Mouse (Mus musculus) B cell, adult 62 days (primary cell): ENCODE data around the gene Olfr804. TPM values are rescaled to one million over a fixed set of nuclear protein-coding genes. Genes with fewer than 3 reads are reported as not detected.

Source experiments
- total RNA-seq: library from RNA; stranded (reverse); gene quantifications from 4 replicates; pipeline ENCODE4 v1.2.4, GENCODE M21; 2023

The Olfr804 gene
- not detected in 4 replicates for total RNA-seq

GRCm38 (mm10) chr10:129702910-129703309 lies at the start of gene Olfr804:
TSS of gene Olfr804 (plus strand) at chr10:129703210.

DNA sequence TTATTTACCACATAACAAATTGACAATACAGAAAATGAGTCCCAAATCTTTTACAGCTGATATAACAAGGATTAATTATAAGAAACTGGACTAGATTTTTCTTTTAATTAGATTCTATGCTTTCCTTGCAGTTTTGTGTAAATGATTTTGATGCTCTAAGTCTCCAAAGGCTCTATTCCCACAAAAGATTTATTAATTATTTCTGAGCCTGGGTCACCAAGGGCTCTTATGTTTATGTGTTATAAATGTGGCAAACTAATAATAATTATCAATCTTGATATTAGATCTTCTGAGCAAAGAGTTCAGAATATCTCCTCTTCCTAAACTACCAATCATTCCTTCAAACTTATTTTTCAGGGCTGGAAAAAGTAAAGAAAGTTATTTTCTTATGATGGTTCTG lies 45.6 kb upstream of the Olfr804 start, which contains the start of gene Olfr800:
TSS of gene Olfr800 (plus strand) at position 301 of the 400 bp plus-strand sequence.

GRCm38 (mm10) chr10:129673765-129674164 lies 29.2 kb upstream of the Olfr804 start, which contains the start of gene Olfr801:
TSS of gene Olfr801 (minus strand) at chr10:129673865.

DNA sequence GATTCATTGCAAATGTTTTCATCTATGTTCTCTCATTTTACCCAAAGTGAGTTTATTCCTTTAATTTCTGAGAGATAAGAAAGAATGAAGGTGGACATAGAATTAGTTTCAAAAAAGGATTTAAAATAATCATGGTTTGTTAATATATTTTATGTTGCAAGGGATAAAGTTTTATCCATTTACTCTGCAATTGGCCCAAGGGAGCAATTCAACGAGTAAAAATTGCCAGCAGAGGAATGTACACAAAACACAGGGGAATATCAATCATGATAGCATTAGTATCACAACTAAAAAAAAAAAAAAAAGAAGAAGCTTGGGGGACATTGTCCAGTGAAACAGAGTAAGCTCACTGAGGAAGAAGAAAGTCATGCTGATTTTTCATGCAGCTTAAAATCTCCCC lies 14.9 kb upstream of the Olfr804 start, which contains the start of gene Olfr802:
TSS of gene Olfr802 (minus strand) at position 101 of the 400 bp plus-strand sequence.

GRCm38 (mm10) chr10:129694186-129694585 lies 8.8 kb upstream of the Olfr804 start, which contains the start of gene Olfr803:
TSS of gene Olfr803 (minus strand) at chr10:129694286.

DNA sequence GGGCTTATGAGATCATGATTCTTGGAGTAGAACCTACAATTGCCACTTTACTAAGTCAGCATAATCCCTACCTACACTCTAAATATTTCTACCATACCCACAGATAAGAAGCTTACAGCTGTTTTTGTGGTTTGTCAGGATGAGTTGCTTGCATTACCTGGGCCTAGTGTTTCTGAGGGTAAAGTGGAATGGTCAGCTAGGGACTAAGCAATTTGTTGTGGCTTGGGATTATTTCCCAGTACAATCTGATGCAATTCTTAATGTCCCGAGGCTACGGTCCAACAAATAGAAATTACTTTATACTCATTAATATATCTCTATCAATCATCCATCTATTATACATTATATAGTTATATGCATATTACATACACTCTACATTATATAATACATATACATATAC lies 26.3 kb downstream of the Olfr804 start, which contains the start of gene Olfr805:
TSS of gene Olfr805 (minus strand) at position 101 of the 400 bp plus-strand sequence.

GRCm38 (mm10) chr10:129741821-129742220 lies 38.8 kb downstream of the Olfr804 start, which contains the start of gene Olfr806:
TSS of gene Olfr806 (minus strand) at chr10:129741921.

GRCm38 (mm10) chr10:129757693-129758092 lies 54.7 kb downstream of the Olfr804 start, which contains the start of gene Olfr807:
TSS of gene Olfr807 (minus strand) at chr10:129757793.

Other genes starting within 250 kb of the Olfr804 start
- not detected in 4 replicates for gene Olfr787, start 241.3 kb upstream of the Olfr804 start, total RNA-seq
- gene Olfr788, start 232.2 kb upstream of the Olfr804 start, total RNA-seq = not detected in 4 replicates
- gene Olfr789, start 218.5 kb upstream of the Olfr804 start, total RNA-seq = 0.12 TPM in 1 of 4 replicates, not detected in the others
- not detected in 4 replicates for gene Olfr790, start 204.7 kb upstream of the Olfr804 start, total RNA-seq
- not detected in 4 replicates for gene Olfr791, start 181.4 kb upstream of the Olfr804 start, total RNA-seq
- gene Olfr792, start 164.0 kb upstream of the Olfr804 start, total RNA-seq = not detected in 4 replicates
- gene Olfr794, start 135.6 kb upstream of the Olfr804 start, total RNA-seq = not detected in 4 replicates
- gene Olfr796, start 90.6 kb upstream of the Olfr804 start, total RNA-seq = not detected in 4 replicates
- gene Olfr798, start 75.3 kb upstream of the Olfr804 start, total RNA-seq = not detected in 4 replicates
- not detected in 4 replicates for gene Olfr799, start 65.7 kb upstream of the Olfr804 start, total RNA-seq
- not detected in 4 replicates for gene Olfr800, start 45.5 kb upstream of the Olfr804 start, total RNA-seq
- gene Olfr801, start 29.3 kb upstream of the Olfr804 start, total RNA-seq = not detected in 4 replicates
- gene Olfr802, start 15.0 kb upstream of the Olfr804 start, total RNA-seq = not detected in 4 replicates
- not detected in 4 replicates for gene Olfr803, start 8.9 kb upstream of the Olfr804 start, total RNA-seq
- not detected in 4 replicates for gene Olfr805, start 26.2 kb downstream of the Olfr804 start, total RNA-seq
- gene Olfr806, start 38.7 kb downstream of the Olfr804 start, total RNA-seq = not detected in 4 replicates
- not detected in 4 replicates for gene Olfr807, start 54.6 kb downstream of the Olfr804 start, total RNA-seq
- not detected in 4 replicates for gene Olfr808, start 62.3 kb downstream of the Olfr804 start, total RNA-seq
- gene Olfr809, start 71.4 kb downstream of the Olfr804 start, total RNA-seq = not detected in 4 replicates
- gene Olfr810, start 91.7 kb downstream of the Olfr804 start, total RNA-seq = not detected in 4 replicates
- gene Olfr811, start 101.2 kb downstream of the Olfr804 start, total RNA-seq = not detected in 4 replicates
- gene Olfr812, start 142.9 kb downstream of the Olfr804 start, total RNA-seq = not detected in 4 replicates
- gene Olfr813, start 152.2 kb downstream of the Olfr804 start, total RNA-seq = not detected in 4 replicates
- not detected in 4 replicates for gene Olfr814, start 176.6 kb downstream of the Olfr804 start, total RNA-seq
- not detected in 4 replicates for gene Olfr815, start 202.7 kb downstream of the Olfr804 start, total RNA-seq
- not detected in 4 replicates for gene Olfr816, start 212.4 kb downstream of the Olfr804 start, total RNA-seq
- gene Olfr818, start 245.9 kb downstream of the Olfr804 start, total RNA-seq = not detected in 4 replicates